Mouse (Mus musculus) kidney, embryonic 15.5 days (tissue): ENCODE measurements around the gene Dync1li2. TPM values are rescaled to one million over a fixed set of nuclear protein-coding genes. Genes with fewer than 3 reads are reported as not detected.

ENCODE experiments used
- ATAC-seq: fragments of 200-750 bp; cut with Nextera tagmentation; replicated peaks from 2 replicates; pipeline ENCODE4 v1.8.0; 2017; ENCODE audit warnings: moderate TSS enrichment; ENCODE audit not compliant: low FRiP score
- H3K27ac ChIP-seq: fragments of 300-500 bp; sonication (generic); 2 replicates; pipeline ENCODE4 v1.5.1; 2015; ENCODE audit warnings: mild to moderate bottlenecking, inconsistent platforms
- H3K27me3 ChIP-seq: fragments of 300-500 bp; sonication (generic); 2 replicates; pipeline ENCODE4 v1.6.1; 2015; ENCODE audit warnings: inconsistent platforms
- H3K36me3 ChIP-seq: fragments of 300-500 bp; sonication (generic); 2 replicates; pipeline ENCODE4 v1.6.1; 2015; ENCODE audit warnings: inconsistent platforms
- H3K4me1 ChIP-seq: fragments of 300-500 bp; sonication (generic); 2 replicates; pipeline ENCODE4 v1.6.1; 2015; ENCODE audit warnings: inconsistent platforms
- H3K4me2 ChIP-seq: fragments of 300-500 bp; sonication (generic); 2 replicates; pipeline ENCODE4 v1.6.1; 2015; ENCODE audit warnings: moderate library complexity, mild to moderate bottlenecking, inconsistent platforms
- H3K4me3 ChIP-seq: fragments of 300-500 bp; sonication (generic); replicated peaks from 2 replicates; pipeline ENCODE4 v1.5.1; 2015; ENCODE audit warnings: mild to moderate bottlenecking, inconsistent platforms
- H3K9ac ChIP-seq: fragments of 300-500 bp; sonication (generic); 2 replicates; pipeline ENCODE4 v1.6.1; 2015; ENCODE audit warnings: mild to moderate bottlenecking, inconsistent platforms
- H3K9me3 ChIP-seq: fragments of 300-500 bp; sonication (generic); replicated peaks from 2 replicates; pipeline ENCODE4 v1.6.1; 2016; ENCODE audit warnings: inconsistent platforms
- WGBS: fragments of 180-500 bp; shearing (Covaris S2); methylation state at CpG from one replicate; pipeline ENCODE4 v1.1.7; 2015; ENCODE audit warnings: mixed read lengths; 5-methylcytosine and 5-hydroxymethylcytosine counted together
- polyA plus RNA-seq: library from polyadenylated mRNA; unstranded; fragments of >200 nt; fragmentation: Nextera tagmentation; extraction: Ambion mirVana; gene quantifications from 2 replicates; pipeline ENCODE4 v1.2.1, GENCODE M21; 2015

Dync1li2 gene
- polyA plus RNA-seq, 1 experiment from 2014 or later: 62.6 TPM

GRCm38 (mm10) chr8:104376669-104377068 is 66.2 kb downstream of the Dync1li2 start:
- WGBS: 69% methylated on average over 11 of the region's 11 CpGs
- H3K27ac ChIP-seq: no peak overlapping the region
- no peak overlapping the region for H3K4me2 ChIP-seq
- H3K4me3 ChIP-seq: no peak overlapping the region
- no peak for ATAC-seq
- H3K9ac ChIP-seq: no peak overlapping the region
- no peaks in the 10 kb centered on the region for H3K9me3 ChIP-seq
- H3K36me3 ChIP-seq: no peaks in the 10 kb centered on the region
- no peaks in the 10 kb centered on the region for H3K27me3 ChIP-seq
- peaks cover 52% of the 10 kb centered on the region for H3K4me1 ChIP-seq

GRCm38 (mm10) chr8:104375959-104376358 is 66.9 kb downstream of the Dync1li2 start:
- H3K27me3 ChIP-seq: no peaks in the 10 kb centered on the region
- H3K4me1 ChIP-seq: peaks cover 45% of the 10 kb centered on the region
- ATAC-seq: no peak
- no peak overlapping the region for H3K4me3 ChIP-seq
- no peak overlapping the region for H3K9ac ChIP-seq
- no peaks in the 10 kb centered on the region for H3K9me3 ChIP-seq
- 60% methylated on average over 5 of the region's 5 CpGs for WGBS
- no peaks in the 10 kb centered on the region for H3K36me3 ChIP-seq
- H3K27ac ChIP-seq: peak overlapping the region; percentile 91
- no peak overlapping the region for H3K4me2 ChIP-seq

- no peak overlapping the region for H3K4me3 ChIP-seq
- no peaks in the 10 kb centered on the region for H3K9me3 ChIP-seq
- H3K27ac ChIP-seq: peak overlapping the region; percentile 91
- peak overlapping the region; percentile 24; the same call in 1 of the 2 replicates for H3K4me2 ChIP-seq
- WGBS: 21% methylated on average over 14 of the region's 14 CpGs
- H3K4me1 ChIP-seq: peaks cover 40% of the 10 kb centered on the region
- H3K36me3 ChIP-seq: no peaks in the 10 kb centered on the region
- H3K9ac ChIP-seq: no peak overlapping the region
- no peaks in the 10 kb centered on the region for H3K27me3 ChIP-seq
- peak; percentile 92 for ATAC-seq
Observed at GRCm38 (mm10) chr8:104374864-104375846, 67.7 kb downstream of the Dync1li2 start.

GRCm38 (mm10) chr8:104374269-104374668 is 68.6 kb downstream of the Dync1li2 start:
- Histone ChIP-seq H3K27ac (peak overlapping the region; percentile 91), H3K36me3 (no peaks in the 10 kb centered on the region), H3K9ac (no peak overlapping the region), H3K9me3 (no peaks in the 10 kb centered on the region), H3K4me3 (no peak overlapping the region), H3K4me2 (0 out of 2 replicates have a peak overlapping the region, but pooled peaks have one; percentile 19), H3K4me1 (peaks cover 46% of the 10 kb centered on the region), H3K27me3 (no peaks in the 10 kb centered on the region)
- ATAC-seq: no peak
- WGBS: 70% methylated on average over 11 of the region's 11 CpGs

- 73% methylated on average over 11 of the region's 11 CpGs for WGBS
- no peaks in the 10 kb centered on the region for H3K27me3 ChIP-seq
- H3K27ac ChIP-seq: peak overlapping the region; percentile 91
- H3K4me2 ChIP-seq: 0 out of 2 replicates have a peak overlapping the region, but pooled peaks have one; percentile 19
- ATAC-seq: no peak
- H3K4me1 ChIP-seq: peaks cover 49% of the 10 kb centered on the region
- no peaks in the 10 kb centered on the region for H3K9me3 ChIP-seq
- no peaks in the 10 kb centered on the region for H3K36me3 ChIP-seq
- no peak overlapping the region for H3K9ac ChIP-seq
- no peak overlapping the region for H3K4me3 ChIP-seq
Observed at GRCm38 (mm10) chr8:104373779-104374178, 69.1 kb downstream of the Dync1li2 start.

- Histone ChIP-seq H3K4me3 (no peak overlapping the region), H3K9me3 (no peaks in the 10 kb centered on the region), H3K4me1 (peaks cover 58% of the 10 kb centered on the region), H3K4me2 (no peak overlapping the region), H3K36me3 (no peaks in the 10 kb centered on the region), H3K9ac (no peak overlapping the region), H3K27me3 (no peaks in the 10 kb centered on the region), H3K27ac (no peak overlapping the region)
- ATAC-seq: no peak
- 87% methylated on average over 6 of the region's 6 CpGs for WGBS
Observed at GRCm38 (mm10) chr8:104371121-104371520, 71.7 kb downstream of the Dync1li2 start.

GRCm38 (mm10) chr8:104370071-104370470 is 72.8 kb downstream of the Dync1li2 start:
- H3K27ac ChIP-seq: no peak overlapping the region
- ATAC-seq: no peak
- 69% methylated on average over 6 of the region's 6 CpGs for WGBS

GRCm38 (mm10) chr8:104369591-104369990 is 73.3 kb downstream of the Dync1li2 start:
- H3K9me3 ChIP-seq: no peaks in the 10 kb centered on the region
- H3K4me1 ChIP-seq: peaks cover 54% of the 10 kb centered on the region
- WGBS: 82% methylated on average over 12 of the region's 12 CpGs
- H3K9ac ChIP-seq: no peak overlapping the region
- no peak for ATAC-seq
- no peaks in the 10 kb centered on the region for H3K27me3 ChIP-seq
- no peak overlapping the region for H3K4me3 ChIP-seq
- no peak overlapping the region for H3K4me2 ChIP-seq
- H3K36me3 ChIP-seq: no peaks in the 10 kb centered on the region
- H3K27ac ChIP-seq: peak overlapping the region; percentile 41; the same call in 1 of the 2 replicates

More at GRCm38 (mm10) chr8:104370071-104370470, 72.8 kb downstream of the Dync1li2 start:
- no peaks in the 10 kb centered on the region for H3K9me3 ChIP-seq
- no peak overlapping the region for H3K9ac ChIP-seq
- H3K4me3 ChIP-seq: no peak overlapping the region
- no peak overlapping the region for H3K4me2 ChIP-seq
- no peaks in the 10 kb centered on the region for H3K27me3 ChIP-seq
- peaks cover 56% of the 10 kb centered on the region for H3K4me1 ChIP-seq
- H3K36me3 ChIP-seq: no peaks in the 10 kb centered on the region

Other genes with a start within 250 kb of the Dync1li2 start
- 19.7 and 21.0 TPM in 2 replicates for gene Tk2, start 194.5 kb downstream of the Dync1li2 start, polyA plus RNA-seq
- gene Cklf, start 192.2 kb downstream of the Dync1li2 start, polyA plus RNA-seq: 43.0 and 46.8 TPM in 2 replicates
- gene Cmtm2a, start 149.9 kb downstream of the Dync1li2 start, polyA plus RNA-seq: not detected in 2 replicates
- not detected in 2 replicates for gene Gm45711, start 133.0 kb downstream of the Dync1li2 start, polyA plus RNA-seq
- gene Cmtm1, start 132.9 kb downstream of the Dync1li2 start, polyA plus RNA-seq: not detected in 2 replicates
- gene Gm11020, start 121.5 kb downstream of the Dync1li2 start, polyA plus RNA-seq: not detected in 2 replicates
- gene Cmtm2b, start 120.8 kb downstream of the Dync1li2 start, polyA plus RNA-seq: not detected in 2 replicates
- 152 and 174 TPM in 2 replicates for gene Cmtm3, start 103.6 kb downstream of the Dync1li2 start, polyA plus RNA-seq
- 3.9 and 4.1 TPM in 2 replicates for gene Cmtm4, start 47.2 kb downstream of the Dync1li2 start, polyA plus RNA-seq
- gene Terb1, start 66.9 kb upstream of the Dync1li2 start, polyA plus RNA-seq: 0.32 and 0.48 TPM in 2 replicates
- 105 and 115 TPM in 2 replicates for gene Nae1, start 91.6 kb upstream of the Dync1li2 start, polyA plus RNA-seq
- gene Car7, start 91.6 kb upstream of the Dync1li2 start, polyA plus RNA-seq: 2.3 and 2.4 TPM in 2 replicates
- gene Pdp2, start 148.4 kb upstream of the Dync1li2 start, polyA plus RNA-seq: 17.8 and 18.7 TPM in 2 replicates
- 238 and 241 TPM in 2 replicates for gene Cdh16, start 181.3 kb upstream of the Dync1li2 start, polyA plus RNA-seq
- 11.8 and 15.7 TPM in 2 replicates for gene Rrad, start 188.3 kb upstream of the Dync1li2 start, polyA plus RNA-seq
- 104 and 110 TPM in 2 replicates for gene Ciao2b, start 198.9 kb upstream of the Dync1li2 start, polyA plus RNA-seq